Mouse (Mus musculus): Measurements from ENCODE around the gene Kcnk4.

Gene Kcnk4

GRCm38 (mm10) chr19:6937541-6938465 is 3.5 kb upstream of the Kcnk4 start:
- peak; percentile 27 for DNase-seq (ENCODE audit: low spot score)

DNA sequence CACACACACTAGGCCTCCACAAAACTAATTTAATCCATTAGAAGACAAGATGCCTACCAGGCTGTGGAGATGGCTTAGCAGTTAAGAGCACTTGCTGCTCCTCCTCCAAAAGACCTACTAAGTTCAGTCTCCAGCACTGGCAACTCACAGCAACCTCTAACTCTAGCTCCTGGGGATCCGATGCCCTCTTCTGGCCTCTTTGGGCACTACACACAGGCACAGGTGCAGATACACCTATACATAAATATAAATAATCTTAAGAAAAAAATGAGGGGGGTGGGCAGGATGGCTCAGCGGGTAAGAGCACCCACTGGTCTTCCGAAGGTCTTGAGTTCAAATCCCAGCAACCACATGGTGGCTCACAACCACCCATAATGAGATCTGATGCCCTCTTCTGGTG is 2.0 kb upstream of the Kcnk4 start:
- no peak for DNase-seq (ENCODE audit: low spot score)

DNA sequence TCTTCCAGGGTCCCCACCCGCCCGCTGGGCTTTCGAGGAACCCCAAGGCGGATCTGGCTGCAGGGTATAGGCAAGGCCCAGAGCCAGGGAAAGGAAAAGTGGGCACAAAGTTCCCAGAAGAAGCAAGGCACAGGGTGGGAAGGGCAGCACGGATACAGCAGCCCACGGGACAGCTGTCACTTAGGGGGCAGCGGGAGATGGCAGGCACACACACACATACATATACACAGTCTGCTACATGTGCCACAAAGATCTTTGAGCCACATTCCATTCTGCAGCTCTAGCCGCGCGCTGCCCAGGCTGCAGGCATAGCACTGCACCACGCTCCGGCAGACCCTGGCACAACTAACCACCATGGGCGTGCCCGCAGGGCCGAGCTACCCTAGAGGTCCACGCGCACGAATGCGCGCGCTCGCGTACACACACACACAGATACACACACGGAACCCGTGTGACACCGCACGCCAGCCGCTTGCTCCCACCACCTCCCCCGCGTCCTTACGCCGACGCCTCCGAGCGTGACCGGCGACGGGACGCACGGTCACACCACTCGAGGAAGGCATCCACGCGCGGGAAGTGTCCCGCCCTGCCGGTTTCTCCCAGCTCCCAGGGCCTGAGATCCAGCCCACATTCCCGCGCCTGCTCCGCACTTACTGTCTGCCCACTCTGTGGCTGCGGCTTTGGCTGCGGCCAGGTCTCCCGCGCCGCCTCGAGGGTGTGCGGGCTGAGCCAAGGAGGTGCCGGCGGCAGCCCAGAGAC is 700 bp downstream of the Kcnk4 start:
- no peak for DNase-seq (ENCODE audit: low spot score)

GRCm38 (mm10) chr19:6933102-6933435 is 1.2 kb downstream of the Kcnk4 start:
- no peak for DNase-seq (ENCODE audit: low spot score)

DNA sequence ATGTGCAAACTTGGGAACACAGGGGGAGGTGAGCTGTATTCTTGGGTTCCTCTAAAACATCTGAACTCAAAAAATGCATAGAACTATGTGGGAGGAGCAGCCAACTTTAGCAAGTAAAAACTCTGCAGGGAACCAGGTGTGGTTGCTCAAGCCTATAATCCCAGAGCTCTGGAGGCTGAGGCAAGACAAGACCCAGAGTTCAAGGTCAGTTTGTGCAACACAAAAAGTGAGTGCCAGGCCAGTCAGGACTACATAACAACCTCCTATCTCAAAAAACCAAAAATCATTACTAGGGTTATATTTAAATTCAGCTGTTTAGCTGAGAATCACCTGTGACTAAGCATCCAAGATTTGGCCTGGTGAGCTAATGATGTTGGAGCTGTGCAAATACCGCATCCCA is 2.3 kb downstream of the Kcnk4 start:
- DNase-seq (ENCODE audit: low spot score), result no peak

- DNase-seq (ENCODE audit: low spot score), result no peak
Observed at GRCm38 (mm10) chr19:6931002-6931401, 3.3 kb downstream of the Kcnk4 start.

DNA sequence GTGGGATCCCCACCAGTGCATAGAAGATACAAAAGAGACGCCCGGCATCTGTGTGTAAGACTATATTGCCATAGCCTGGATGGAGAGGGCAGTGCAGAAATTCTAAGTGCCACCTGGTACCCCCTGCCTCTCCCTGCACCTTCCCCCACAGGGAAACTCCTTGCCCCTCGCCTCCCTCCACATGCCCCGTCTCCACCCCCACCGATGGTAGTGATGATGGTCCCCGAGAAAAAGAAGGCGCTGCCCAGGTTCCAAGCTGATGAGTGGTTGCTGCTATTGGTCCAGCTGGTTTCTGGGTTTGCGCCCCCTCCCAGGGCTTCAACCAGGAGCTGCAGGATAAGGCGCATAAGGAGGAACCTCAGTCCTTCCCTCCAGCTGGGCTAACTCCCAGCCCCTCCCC is 6.2 kb downstream of the Kcnk4 start:
- no peak for DNase-seq (ENCODE audit: low spot score)

DNA sequence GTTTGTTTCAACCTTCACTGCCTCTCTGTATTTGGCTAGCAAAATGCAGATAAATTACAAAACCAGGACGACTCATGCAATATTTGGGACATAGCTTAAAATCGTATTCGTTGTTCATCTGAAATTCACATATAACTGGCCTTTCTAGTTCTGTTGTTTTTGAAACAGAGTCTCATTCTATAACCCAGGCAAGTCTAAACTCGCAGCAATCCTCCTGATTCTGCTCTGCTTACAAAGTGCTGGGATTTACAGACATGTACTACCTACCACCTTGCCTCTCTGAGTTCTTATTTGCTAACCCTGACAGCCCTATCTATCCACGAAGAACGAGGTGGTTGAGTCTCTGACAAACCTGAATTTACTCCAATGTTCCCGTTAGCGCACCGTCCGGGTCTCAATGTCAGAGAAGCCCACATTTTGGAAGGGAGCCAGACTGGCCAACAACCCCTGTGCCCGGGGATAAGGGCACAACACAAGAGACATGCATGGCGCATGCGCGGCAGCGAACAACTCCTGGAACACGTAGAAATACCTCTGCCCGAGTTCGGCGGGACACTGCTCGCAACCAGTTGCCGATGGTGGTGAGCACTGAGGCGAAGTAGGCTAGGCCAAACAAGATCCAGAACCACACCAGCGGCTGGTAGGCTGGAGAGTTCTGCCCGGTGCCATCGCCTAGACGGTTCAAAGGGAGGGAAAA is 7.6 kb downstream of the Kcnk4 start:
- DNase-seq (ENCODE audit: low spot score), result no peak

DNA sequence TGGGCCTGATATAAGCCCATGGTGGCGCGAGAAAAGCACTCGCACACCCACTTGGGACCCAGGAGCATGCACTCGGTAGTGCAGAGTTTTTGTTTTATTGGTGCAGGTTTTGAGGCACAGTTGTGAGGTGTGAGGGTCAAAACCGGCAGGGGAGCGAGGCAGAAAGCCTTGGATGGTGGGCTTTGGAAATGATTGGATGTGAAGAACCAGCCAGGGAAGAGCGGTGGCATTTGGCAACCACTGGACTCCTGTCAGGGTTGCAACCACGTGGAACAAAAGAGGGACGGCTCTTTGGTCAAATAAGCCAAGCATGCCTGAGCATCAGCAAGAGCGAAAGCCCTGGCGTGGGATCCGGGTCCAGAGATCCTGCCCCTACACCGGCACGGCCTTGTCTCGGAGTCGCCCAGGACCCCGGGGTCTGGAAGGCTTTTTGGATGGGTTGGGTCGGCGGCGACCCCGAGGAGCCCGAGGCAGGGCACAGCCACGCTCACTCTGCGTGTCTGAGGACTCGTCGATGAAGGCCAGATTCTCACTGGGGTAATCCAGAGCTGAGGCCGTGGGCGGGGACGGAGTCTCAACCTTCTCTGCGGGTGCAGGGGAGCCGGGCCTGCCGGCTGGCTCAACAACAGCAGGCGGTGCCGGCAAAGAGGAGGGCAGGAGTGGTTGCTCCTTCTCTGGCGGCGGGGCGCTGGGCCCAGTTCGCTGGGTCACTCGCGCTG is 8.5 kb downstream of the Kcnk4 start:
- DNase-seq (ENCODE audit: low spot score), result no peak

- no peak for DNase-seq (ENCODE audit: low spot score)
Observed at GRCm38 (mm10) chr19:6925307-6925573, 9.1 kb downstream of the Kcnk4 start, which contains the start of gene Catsperz. Gene Catsperz, minus strand, starts transcription at chr19:6925380.

GRCm38 (mm10) chr19:6924461-6925306 is 9.6 kb downstream of the Kcnk4 start:
- peak; percentile 63 for DNase-seq (ENCODE audit: low spot score)

GRCm38 (mm10) chr19:6922901-6923735 is 11.2 kb downstream of the Kcnk4 start:
- no peak for DNase-seq (ENCODE audit: low spot score)

DNA sequence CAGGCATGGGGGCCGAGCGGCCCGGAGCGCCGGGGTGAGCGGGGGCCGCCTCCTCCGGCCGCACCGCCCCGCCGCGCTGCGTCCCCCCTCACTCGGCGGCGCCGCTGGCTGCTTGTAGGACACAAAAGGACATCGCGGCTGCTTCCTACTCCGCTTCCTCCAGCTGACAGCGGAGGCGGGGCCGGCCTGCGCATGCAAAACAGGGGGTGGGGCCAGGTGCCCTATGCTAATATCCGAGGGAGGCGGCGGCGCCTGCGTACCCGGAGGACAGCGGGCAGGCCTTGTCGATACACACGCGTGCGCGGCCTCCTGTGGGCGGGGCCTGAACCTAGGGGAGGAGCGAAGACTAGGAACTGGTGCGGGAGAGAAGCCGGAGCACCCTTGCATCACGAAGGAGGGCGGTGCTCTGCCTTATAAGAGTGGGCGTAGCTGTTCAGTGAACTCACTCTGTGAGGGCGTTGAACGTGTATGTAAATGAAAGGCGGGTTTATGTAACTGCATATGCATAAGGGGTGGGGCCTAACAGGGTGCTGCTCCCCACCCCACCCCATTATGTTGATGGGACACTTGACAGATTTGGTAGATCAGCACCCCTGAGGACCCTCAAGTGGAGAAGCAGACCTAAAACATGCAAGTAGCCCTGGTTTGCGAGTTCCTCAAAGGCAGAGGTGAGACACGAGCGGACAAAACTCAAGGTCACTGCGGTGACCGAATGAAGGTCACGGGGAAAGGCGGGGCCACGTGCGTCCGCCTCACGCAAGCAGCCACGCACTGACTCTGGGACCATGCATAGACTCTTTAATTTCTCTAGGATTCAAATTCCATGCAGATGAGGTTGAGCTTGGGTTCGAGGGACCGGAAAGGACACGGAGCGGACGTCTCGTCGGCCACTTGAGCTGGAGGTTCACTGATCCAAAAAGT is 12.4 kb downstream of the Kcnk4 start, which contains the start of gene Esrra:
Esrra (minus strand) TSS at position 167 of the 921 bp plus-strand sequence.
- DNase-seq (ENCODE audit: low spot score), result peak; percentile 98

GRCm38 (mm10) chr19:6920741-6921636 is 13.3 kb downstream of the Kcnk4 start:
- DNase-seq (ENCODE audit: low spot score), result peak; percentile 40

- peak; percentile 77 for DNase-seq (ENCODE audit: low spot score)
Observed at GRCm38 (mm10) chr19:6919876-6920740, 14.2 kb downstream of the Kcnk4 start.

- no peak for DNase-seq (ENCODE audit: low spot score)
Observed at GRCm38 (mm10) chr19:6919431-6919830, 14.9 kb downstream of the Kcnk4 start.

DNA sequence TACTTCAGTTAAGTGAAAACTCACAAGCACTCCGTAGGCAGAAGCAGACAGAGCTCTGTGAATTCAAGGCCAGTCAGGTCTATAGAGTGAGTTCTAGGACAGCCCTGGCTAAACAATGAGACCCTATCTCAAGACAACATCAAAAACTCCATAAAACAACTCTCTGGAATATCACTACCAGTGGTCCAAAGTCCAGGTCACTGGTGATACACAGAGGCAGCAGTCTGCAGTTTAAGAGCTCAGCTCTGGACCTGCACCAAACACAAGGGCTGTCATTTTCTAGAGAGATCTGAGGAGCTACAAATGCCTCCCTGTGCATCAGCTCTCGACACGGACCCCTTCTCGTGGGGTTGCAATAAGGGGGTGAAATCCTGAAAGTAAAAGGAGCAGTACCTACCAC is 16.0 kb downstream of the Kcnk4 start:
- no peak for DNase-seq (ENCODE audit: low spot score)
